Mouse (Mus musculus): ENCODE data around the gene Ctxn2. TPM values are rescaled to one million over a fixed set of nuclear protein-coding genes. Genes with fewer than 3 reads are reported as not detected.

The Ctxn2 gene
- polyA plus RNA-seq, 1 experiment from 2014 or later, result not detected

Other genes with a start within 250 kb of the Ctxn2 start
- gene Slc24a5, start 68.6 kb upstream of the Ctxn2 start, polyA plus RNA-seq (2015; fragmentation: Nextera tagmentation; extraction: Ambion mirVana), result 3.5 and 4.3 TPM in 2 replicates
- 116 and 118 TPM in 2 replicates for gene Myef2, start 13.0 kb upstream of the Ctxn2 start, polyA plus RNA-seq (2015; fragmentation: Nextera tagmentation; extraction: Ambion mirVana)
- 0.08 TPM in 1 of 2 replicates, not detected in the other for gene Slc12a1, start 15.8 kb downstream of the Ctxn2 start, polyA plus RNA-seq (2015; fragmentation: Nextera tagmentation; extraction: Ambion mirVana)
- 127 and 129 TPM in 2 replicates for gene Dut, start 110.5 kb downstream of the Ctxn2 start, polyA plus RNA-seq (2015; fragmentation: Nextera tagmentation; extraction: Ambion mirVana)